Mouse (Mus musculus): Measurements from ENCODE around the gene Gng2.
A peak's percentile ranks its signal among the peaks of the same experiment; 100 is the strongest.

The Gng2 gene

DNA sequence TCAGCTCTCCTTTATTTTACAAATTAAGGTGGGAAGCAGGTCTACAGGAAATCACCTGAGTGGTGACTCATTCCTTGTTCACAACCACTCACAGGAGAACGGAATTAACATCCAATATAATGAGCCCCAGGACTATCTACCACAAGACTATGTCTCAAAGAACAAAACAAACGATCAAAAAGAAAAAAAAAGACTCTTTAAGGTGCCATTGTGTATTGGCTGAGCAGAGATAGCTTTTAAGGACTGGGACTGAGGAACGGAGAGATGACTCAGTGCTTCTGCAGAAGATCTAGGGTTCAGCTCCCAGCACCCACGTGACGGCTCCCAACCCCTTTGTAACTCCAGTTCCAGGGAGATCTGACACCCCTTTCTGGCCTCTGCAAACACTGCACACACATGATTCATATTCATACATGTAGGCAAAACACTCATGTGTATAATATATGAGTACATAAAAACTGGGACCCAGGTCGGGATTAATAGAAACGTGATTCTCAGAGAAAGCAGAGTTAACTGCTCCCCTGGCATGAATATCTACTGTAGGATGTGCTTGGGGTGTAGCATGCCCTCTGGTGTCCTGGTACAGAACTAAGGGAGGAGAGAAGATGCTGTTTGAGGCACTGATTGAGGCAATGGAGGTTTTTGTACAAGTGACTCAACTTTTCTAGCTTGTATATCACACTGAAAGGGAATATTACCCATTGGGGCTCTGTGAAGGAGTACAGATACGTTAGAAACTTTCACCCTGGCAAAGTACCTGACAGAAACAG, 115.9 kb downstream of the Gng2 start:
- no peak for TF ChIP-seq GATA4 (IDR thresholded peaks at IDR 0.05; ENCODE audit: insufficient replicate concordance, low read length)

DNA sequence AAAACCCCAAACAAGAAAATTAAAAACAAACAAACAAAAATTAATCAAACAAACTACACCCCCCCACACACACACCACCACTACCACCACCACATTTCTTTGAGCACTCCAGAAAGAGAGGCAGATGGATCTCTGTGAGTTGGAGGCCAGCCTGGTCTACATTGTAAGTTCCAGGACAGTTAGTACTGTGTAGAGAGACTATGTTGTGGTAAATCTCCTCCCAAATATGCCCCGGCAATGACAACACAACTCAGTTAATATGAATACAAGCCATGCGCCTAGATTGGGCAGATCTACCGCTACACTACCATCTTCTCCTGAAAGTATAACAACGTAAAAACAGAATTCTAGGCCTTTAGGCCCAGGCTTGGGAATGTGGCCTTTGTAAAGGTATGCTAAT, 117.1 kb downstream of the Gng2 start:
- TF ChIP-seq GATA4 (IDR thresholded peaks at IDR 0.05; ENCODE audit: insufficient replicate concordance, low read length) = no peak

DNA sequence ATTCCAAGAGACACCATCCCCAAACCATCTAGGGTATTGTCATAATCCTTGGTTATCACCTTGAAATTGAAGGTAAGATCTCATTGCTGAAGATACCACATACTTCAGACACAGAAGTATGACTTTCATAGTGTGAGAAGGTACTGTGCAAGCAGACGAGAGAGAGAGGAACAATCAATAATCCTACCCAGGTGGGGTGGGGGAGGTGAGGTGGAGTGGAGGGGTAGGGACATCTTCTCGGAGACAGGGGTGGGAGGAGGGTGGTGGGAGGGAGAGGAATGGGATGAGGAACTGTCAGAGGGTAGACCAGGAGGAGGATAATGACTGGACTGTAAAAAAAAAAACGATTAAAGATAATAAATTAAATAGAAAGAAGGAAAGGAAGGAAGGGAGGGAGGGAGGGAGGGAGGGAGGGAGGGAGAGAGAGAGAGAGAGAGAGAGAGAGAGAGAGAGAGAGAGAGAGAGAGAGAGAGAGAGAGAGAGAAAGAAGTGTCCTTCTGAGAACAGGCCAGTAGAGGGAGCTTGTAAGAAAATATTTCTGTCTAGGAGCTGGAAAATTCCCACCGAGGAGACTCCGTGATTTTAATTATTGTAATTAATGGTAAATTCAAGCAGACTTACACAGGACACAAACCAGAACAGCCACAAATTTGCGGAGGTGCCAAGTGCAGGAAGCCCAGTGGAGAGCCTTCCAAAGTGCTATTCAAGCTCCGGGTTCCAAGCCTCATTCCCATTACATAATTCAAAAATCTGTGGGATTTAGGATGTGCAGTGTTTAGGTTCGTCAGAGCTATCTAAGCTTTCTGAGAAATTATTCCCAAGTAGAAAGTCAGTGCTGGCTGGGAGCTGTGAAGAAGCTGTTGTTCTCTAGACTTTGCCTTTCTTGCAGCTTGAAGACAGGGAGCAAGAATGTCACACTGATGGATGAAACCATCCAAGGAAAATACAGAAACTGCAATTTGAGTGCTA, 118.3 kb downstream of the Gng2 start:
- no peak for TF ChIP-seq GATA4 (IDR thresholded peaks at IDR 0.05; ENCODE audit: insufficient replicate concordance, low read length)

DNA sequence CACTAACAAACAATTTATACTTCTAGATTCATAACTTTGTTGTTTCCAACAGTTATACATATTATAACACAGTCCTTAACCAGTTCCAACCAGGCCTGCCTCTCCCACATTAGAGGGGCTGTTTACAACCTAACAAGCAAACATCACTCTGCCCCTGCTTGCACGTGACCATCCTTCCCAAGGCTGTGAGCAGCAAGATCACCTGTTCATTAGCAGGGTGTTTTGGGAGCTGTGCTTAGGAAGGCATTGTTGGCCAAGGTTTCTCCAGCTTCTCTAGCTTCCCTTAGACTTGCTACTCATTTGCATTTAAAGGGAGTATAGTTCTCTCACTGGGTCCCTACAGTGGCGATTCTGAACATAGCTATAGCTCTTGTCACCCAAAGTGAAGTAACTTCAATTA, 119.1 kb downstream of the Gng2 start:
- no peak for TF ChIP-seq GATA4 (IDR thresholded peaks at IDR 0.05; ENCODE audit: insufficient replicate concordance, low read length)

DNA sequence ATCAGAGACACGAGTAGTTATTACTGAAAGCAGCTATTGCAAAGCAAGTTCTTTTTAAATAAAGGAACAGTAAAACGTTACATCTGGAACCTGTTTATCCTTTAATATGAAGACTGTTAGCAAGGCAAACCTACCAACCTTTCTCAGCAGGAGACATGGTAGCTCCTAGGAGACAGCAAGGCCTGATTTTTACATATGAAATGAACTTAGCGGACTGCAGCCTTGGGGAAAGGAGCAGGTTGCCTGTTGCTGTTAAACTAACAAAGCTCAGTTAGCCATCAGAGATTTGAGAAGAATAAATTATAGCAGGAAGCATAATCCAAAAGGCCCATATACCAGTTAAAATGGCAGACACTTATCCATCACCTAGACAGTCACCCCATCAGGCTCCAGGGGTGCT, 124.0 kb downstream of the Gng2 start:
- no peak for TF ChIP-seq GATA4 (IDR thresholded peaks at IDR 0.05; ENCODE audit: insufficient replicate concordance, low read length)

DNA sequence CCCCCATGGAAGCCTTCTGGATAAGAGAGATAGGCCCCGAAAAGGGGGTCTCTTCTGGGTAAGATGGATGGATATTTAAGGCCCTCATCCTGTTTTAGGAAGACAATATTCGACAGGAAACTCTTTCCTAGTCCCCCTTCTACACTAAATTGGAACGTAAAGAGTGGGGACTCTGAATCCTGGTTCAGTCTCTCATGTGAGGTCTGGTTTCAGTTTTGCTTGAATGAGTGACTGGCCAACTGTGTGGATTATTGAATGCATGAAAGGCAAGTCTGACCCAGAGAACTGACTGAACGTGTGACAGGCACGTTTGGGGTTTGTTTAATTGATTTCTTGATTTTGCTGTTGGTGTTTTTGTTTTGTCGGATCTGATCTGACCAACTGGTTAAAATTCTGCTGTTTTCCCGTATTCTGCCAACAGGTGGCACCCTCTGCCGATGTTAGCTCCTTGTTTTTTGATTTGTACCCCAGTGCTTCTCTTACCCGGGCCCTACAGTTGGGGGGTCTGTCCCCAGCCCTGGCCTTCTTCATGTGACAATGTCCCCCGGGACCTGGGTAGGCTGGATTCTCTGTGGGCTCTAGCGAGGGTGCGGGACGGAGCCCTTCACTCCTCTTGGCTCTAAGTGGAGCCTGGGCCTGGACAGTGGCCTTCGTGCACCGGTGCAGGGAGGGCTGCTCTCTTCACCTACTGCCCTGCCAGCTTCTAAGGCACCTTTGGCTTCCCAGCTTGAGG, 137.7 kb downstream of the Gng2 start:
- no peak for TF ChIP-seq GATA4 (IDR thresholded peaks at IDR 0.05; ENCODE audit: insufficient replicate concordance, low read length)

DNA sequence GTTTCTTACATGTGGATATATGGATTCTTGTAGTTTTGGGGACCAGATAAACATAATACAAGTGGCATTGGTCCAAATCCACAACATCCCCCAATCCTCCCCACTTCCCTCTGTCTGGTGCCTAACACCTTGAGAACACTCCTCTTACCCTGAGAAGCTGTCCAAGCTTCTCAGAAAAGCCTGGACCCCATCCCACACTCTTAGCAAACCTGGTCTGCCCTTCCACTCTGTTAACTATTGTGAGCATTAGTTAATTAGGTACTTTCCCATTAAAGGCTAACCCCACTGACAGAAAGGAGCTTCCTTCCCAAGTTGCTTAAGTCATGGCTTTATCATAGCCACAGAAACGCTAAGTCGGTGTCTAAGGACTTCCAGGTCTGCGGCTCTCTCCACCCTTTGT, 141.1 kb downstream of the Gng2 start:
- no peak for TF ChIP-seq GATA4 (IDR thresholded peaks at IDR 0.05; ENCODE audit: insufficient replicate concordance, low read length)

DNA sequence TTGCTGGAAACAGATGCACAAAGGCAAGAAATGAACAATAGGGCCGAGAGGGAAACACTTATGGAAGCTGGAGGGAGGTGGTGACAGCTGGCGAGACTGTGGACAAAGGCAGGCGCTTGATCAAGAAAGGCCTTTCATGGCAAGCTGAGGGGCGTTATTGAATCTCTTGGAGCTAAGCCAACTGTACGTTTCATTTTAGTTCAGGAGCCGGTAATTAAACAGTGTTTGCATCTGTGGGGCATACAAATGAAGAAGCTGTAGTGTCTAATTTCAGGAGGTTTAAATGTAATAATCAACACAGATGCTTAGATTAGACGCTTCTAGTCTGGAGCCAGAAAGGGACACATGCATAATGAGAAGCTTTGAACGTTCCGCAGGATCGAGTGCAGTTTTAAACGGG, 151.9 kb downstream of the Gng2 start:
- no peak for TF ChIP-seq GATA4 (IDR thresholded peaks at IDR 0.05; ENCODE audit: insufficient replicate concordance, low read length)

DNA sequence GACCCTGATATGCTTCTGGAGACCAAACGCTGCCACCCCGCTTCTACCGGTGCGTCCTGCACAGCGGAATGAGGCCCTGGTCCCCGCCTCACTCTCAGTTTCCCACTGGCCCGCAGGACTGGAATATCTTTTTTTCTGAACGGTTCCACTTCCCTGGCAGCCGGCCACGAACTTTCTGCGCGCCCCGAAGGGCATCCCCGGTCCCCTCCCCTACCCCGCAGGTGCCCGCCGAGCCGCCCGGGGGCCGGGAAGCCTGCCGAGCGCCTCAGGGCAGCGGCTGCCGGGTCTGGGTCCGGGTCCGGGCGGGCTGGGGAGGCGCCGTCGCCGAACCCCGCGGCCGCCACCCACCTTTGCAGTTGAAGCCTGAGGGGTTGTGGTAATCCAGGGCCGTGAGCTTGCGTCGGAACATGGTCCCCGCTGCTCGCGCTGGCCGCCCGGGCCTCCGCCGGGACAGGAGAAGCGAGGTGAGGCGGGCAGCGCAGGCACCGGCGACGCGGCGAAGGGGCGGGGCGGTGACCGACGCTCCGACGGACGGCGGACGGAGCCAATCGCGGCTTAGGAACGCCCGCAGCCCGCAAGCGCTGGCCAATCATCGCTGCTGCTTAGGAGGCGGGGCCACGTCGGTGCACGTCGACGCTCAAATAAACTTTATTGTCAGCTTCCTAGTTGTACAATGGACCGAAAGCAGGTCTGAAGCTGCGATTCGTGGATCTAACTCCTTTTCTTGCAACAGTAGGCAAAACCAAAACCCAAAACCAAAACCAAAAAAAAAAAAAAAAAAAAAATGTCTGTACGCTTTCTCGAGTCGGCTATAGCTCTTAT, 153.9 kb downstream of the Gng2 start, which contains the start of gene Rtraf:
TSS of gene Rtraf (minus strand) at position 504 of the 822 bp plus-strand sequence.
- peak; percentile 18; the same call in 1 of the 2 replicates for TF ChIP-seq GATA4 (IDR thresholded peaks at IDR 0.05; ENCODE audit: insufficient replicate concordance, low read length)

Data from liver, adult (tissue).